Mouse (Mus musculus) forebrain, postnatal 0 days (tissue): ENCODE data around the gene Ovol1. TPM values are rescaled to one million over a fixed set of nuclear protein-coding genes. Genes with fewer than 3 reads are reported as not detected.

Source experiments
- ATAC-seq: fragments of 200-750 bp; cut with Nextera tagmentation; 2 replicates; pipeline ENCODE4 v1.8.0; 2017; ENCODE audit warnings: mild to moderate bottlenecking, moderate library complexity
- DNase-seq: peaks from one replicate; pipeline ENCODE4 v3.0.0-alpha.2; 2015
- H3K27ac ChIP-seq: fragments of 300-500 bp; sonication (generic); 2 replicates; pipeline ENCODE4 v1.5.1; 2014; ENCODE audit warnings: low read depth, mild to moderate bottlenecking, antibody characterized with exemption, low read length, moderate library complexity, mixed read lengths
- H3K27me3 ChIP-seq: fragments of 300-500 bp; sonication (generic); 2 replicates; pipeline ENCODE4 v1.6.1; 2014; ENCODE audit warnings: mild to moderate bottlenecking, low read length, mixed read lengths; ENCODE audit not compliant: insufficient read depth
- H3K36me3 ChIP-seq: fragments of 300-500 bp; sonication (generic); 2 replicates; pipeline ENCODE4 v1.6.1; 2014; ENCODE audit warnings: mild to moderate bottlenecking, moderate library complexity; ENCODE audit not compliant: insufficient read depth
- H3K4me1 ChIP-seq: fragments of 300-500 bp; sonication (generic); 2 replicates; pipeline ENCODE4 v1.6.1; 2014; ENCODE audit warnings: antibody characterized with exemption; ENCODE audit not compliant: insufficient read depth
- H3K4me2 ChIP-seq: fragments of 300-500 bp; sonication (generic); 2 replicates; pipeline ENCODE4 v1.6.1; 2014; ENCODE audit warnings: low read depth, mild to moderate bottlenecking, moderate library complexity
- H3K4me3 ChIP-seq: fragments of 300-500 bp; sonication (generic); 2 replicates; pipeline ENCODE4 v1.5.1; 2014; ENCODE audit warnings: low read depth, low read length, mixed read lengths
- H3K9ac ChIP-seq: fragments of 300-500 bp; sonication (generic); 2 replicates; pipeline ENCODE4 v1.6.1; 2014; ENCODE audit warnings: mild to moderate bottlenecking
- H3K9me3 ChIP-seq: fragments of 300-500 bp; sonication (generic); 2 replicates; pipeline ENCODE4 v1.6.1; 2016; ENCODE audit warnings: low read length
- CTCF ChIP-seq: sonication (generic); IDR thresholded peaks from 2 replicates; pipeline ENCODE4 v1.5.1; 2016; ENCODE audit warnings: antibody characterized with exemption, control low read depth, low read depth
- WGBS: fragments of 180-500 bp; shearing (Covaris S2); extraction: QIAGEN DNeasy Blood & Tissue Kit; methylation state at CpG from one replicate; pipeline ENCODE4 v1.1.7; 2014; 5-methylcytosine and 5-hydroxymethylcytosine counted together
- polyA plus RNA-seq: library from polyadenylated mRNA; unstranded; fragments of >200 nt; fragmentation: Nextera tagmentation; extraction: Ambion mirVana; gene quantifications from 2 replicates; pipeline ENCODE4 v1.2.1, GENCODE M21; 2015
- total RNA-seq: library from RNA; depleted of rRNA; stranded (reverse); fragments of >200 nt; gene quantifications from 2 replicates; pipeline ENCODE4 v1.2.3, GENCODE M21; 2014

The Ovol1 gene
- total and polyA plus RNA-seq, 2 experiments from 2014 or later: 0.11 TPM; not detected in 1

DNA sequence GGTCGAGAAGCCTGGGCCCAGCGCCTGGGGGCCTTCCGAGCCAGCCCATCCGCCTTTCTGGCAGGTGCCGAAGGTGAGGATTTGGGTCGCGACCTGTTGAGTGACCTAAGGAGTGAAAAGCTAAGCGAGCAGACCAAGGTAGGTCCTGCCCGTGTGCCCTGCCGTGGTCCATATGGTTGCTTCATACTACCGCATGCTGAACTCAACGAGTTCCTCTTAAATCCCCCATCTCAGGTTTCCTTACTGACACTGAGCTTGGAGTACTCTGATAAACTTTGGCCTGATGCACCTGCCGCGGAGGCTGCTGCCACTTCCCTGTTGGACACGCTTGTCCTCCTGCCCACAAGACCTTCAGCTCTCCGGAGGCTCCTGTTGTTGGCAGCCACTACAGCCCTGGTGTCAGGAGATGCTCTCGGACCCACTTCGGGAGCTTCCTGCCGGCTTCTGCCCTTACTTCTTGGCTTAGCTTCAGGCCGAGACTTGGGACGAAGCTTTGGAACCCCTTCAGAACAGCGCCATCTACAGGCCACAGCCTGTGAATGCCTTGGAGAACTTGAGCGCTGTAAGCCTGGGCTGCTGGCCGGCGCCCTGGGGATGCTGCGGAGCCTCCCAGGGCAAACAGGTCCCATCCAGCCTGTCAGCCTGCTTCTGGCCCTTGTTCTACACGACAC lies 8.2 kb upstream of the Ovol1 start:
- Histone ChIP-seq H3K4me1 (peaks cover 8% of the 10 kb centered on the region; the same call in 1 of the 2 replicates), H3K9me3 (no peaks in the 10 kb centered on the region), H3K36me3 (peaks cover 23% of the 10 kb centered on the region; the same call in 1 of the 2 replicates), H3K4me3 (peak overlapping the region; percentile 74), H3K27me3 (no peaks in the 10 kb centered on the region; the same call in 1 of the 2 replicates), H3K4me2 (peak overlapping the region; percentile 92), H3K27ac (peak overlapping the region; percentile 89; the same call in 1 of the 2 replicates), H3K9ac (peak overlapping the region; percentile 83; the same call in 1 of the 2 replicates)
- ATAC-seq (peak; percentile 17; the same call in 1 of the 2 replicates), DNase-seq (peak; percentile 93)
- 6% methylated on average over 25 of the region's 27 CpGs for WGBS
- TF ChIP-seq CTCF: peak; percentile 92

DNA sequence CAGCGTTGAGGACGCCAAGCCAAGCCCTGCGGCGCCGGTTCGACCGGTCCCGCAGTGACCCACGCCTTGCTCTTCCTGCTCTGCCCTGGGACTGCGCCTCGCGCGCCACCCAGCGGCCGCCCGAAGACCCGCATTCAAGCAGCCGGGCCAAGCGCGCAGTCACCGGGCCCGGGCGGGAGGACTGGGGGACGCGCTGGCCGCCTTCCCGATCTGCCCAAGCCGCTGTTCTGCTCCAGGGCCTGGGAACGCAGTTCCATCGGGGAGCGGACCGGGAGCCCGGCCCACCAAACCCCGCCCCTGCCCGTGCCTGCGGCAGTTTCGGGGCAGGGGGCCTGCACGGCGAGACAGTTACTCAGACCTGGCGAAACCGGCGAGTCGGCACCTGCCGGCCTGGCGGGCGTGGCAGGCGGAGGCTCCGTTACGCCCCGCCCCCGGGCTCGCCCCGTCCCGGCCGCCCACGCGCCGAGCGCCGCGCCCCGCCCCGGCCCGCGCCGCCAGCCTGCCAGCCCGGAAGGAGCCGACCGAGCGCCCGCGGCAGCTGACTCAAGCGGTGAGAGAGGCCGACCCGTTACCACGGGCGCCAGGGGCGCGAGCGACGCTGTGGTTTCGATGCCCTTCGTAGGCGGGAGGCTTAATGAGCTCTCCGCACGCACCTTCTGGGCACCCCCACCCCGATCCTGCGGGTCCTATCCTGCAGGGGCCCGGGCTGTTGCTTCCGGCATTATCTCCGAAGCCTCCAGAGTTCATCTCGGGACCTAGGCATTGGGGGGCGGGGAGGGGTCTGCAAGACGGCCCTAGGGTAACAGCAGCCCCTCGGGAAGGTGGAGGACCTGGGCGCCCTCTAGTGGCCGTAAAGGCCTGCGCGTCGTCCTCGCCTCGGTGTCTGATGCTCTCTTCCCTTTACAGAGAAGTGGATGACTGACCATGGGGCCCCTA lies 7.4 kb upstream of the Ovol1 start, which contains the start of gene Ap5b1:
Gene Ap5b1, plus strand, starts transcription at position 492 of the 936 bp plus-strand sequence.
- H3K27ac ChIP-seq: peak within 1 kb of the TSS; percentile 89
- H3K9me3 ChIP-seq: no peaks in the 10 kb centered on the region
- H3K36me3 ChIP-seq: peaks cover 21% of the 10 kb centered on the region; the same call in 1 of the 2 replicates
- peaks cover under 1% of the 10 kb centered on the region; the same call in 1 of the 2 replicates for H3K27me3 ChIP-seq
- 2% methylated on average over 85 of the region's 102 CpGs for WGBS
- peak within 1 kb of the TSS; percentile 92 for H3K4me2 ChIP-seq
- DNase-seq (peak; percentile 92), ATAC-seq (peak; percentile 91)
- peak within 1 kb of the TSS; percentile 74 for H3K4me3 ChIP-seq
- peak within 1 kb of the TSS; percentile 83 for H3K9ac ChIP-seq
- peaks cover 8% of the 10 kb centered on the region; the same call in 1 of the 2 replicates for H3K4me1 ChIP-seq
- peak; percentile 95 for TF ChIP-seq CTCF

- ATAC-seq (peak; percentile 14), DNase-seq (no peak)
- H3K27ac ChIP-seq: peak overlapping the region; percentile 89; the same call in 1 of the 2 replicates
- H3K9ac ChIP-seq: peak overlapping the region; percentile 83
- H3K9me3 ChIP-seq: no peaks in the 10 kb centered on the region
- H3K4me3 ChIP-seq: peak overlapping the region; percentile 74
- 2% methylated on average over 26 of the region's 26 CpGs for WGBS
- peaks cover 21% of the 10 kb centered on the region; the same call in 1 of the 2 replicates for H3K36me3 ChIP-seq
- H3K27me3 ChIP-seq: peaks cover 6% of the 10 kb centered on the region
- peaks cover 8% of the 10 kb centered on the region; the same call in 1 of the 2 replicates for H3K4me1 ChIP-seq
- no peak for TF ChIP-seq CTCF
- peak overlapping the region; percentile 92 for H3K4me2 ChIP-seq
These were observed 6.7 kb upstream of the Ovol1 start for GRCm38 (mm10) chr19:5567180-5567533.

DNA sequence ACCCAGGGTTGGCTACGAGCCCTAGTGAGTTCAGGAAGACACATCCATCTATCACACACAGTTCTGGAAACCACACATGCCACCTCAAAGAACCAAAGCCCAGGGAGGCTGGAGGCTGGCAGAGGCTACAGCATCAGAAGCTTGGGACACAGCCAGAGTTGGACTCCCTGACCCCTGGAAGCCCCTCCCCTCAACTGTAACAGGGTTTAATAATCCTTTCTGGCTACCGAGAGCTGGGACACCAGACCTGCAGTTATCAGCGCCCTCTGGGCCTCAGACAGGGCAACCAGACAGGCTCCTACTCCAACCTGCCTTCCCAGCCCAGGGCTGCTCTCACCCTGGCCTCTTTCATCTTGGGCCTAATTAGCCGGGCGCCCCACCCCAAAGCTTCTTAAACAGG lies 5.9 kb upstream of the Ovol1 start:
- H3K4me1 ChIP-seq: peaks cover 8% of the 10 kb centered on the region; the same call in 1 of the 2 replicates
- WGBS: 58% methylated on average over 5 of the region's 5 CpGs
- DNase-seq (no peak), ATAC-seq (no peak)
- H3K27me3 ChIP-seq: peaks cover 13% of the 10 kb centered on the region
- no peak overlapping the region for H3K27ac ChIP-seq
- H3K4me2 ChIP-seq: no peak overlapping the region
- H3K36me3 ChIP-seq: peaks cover 19% of the 10 kb centered on the region; the same call in 1 of the 2 replicates
- H3K9me3 ChIP-seq: no peaks in the 10 kb centered on the region
- H3K9ac ChIP-seq: no peak overlapping the region
- no peak overlapping the region for H3K4me3 ChIP-seq
- no peak for TF ChIP-seq CTCF

GRCm38 (mm10) chr19:5562776-5563175 lies 2.3 kb upstream of the Ovol1 start:
- ATAC-seq (no peak), DNase-seq (no peak)
- no peak overlapping the region for H3K27ac ChIP-seq
- peaks cover 3% of the 10 kb centered on the region; the same call in 1 of the 2 replicates for H3K4me1 ChIP-seq
- no peak overlapping the region for H3K4me3 ChIP-seq
- TF ChIP-seq CTCF: no peak
- 90% methylated on average over 10 of the region's 10 CpGs for WGBS
- H3K27me3 ChIP-seq: peaks cover 45% of the 10 kb centered on the region
- H3K36me3 ChIP-seq: no peaks in the 10 kb centered on the region
- no peak overlapping the region for H3K4me2 ChIP-seq
- no peak overlapping the region for H3K9ac ChIP-seq
- no peaks in the 10 kb centered on the region for H3K9me3 ChIP-seq

- Histone ChIP-seq H3K27me3 (peaks cover 51% of the 10 kb centered on the region), H3K36me3 (no peaks in the 10 kb centered on the region), H3K9me3 (no peaks in the 10 kb centered on the region), H3K27ac (no peak overlapping the region), H3K4me2 (no peak overlapping the region), H3K4me1 (peaks cover 1% of the 10 kb centered on the region; the same call in 1 of the 2 replicates), H3K4me3 (no peak overlapping the region), H3K9ac (no peak overlapping the region)
- no peak for TF ChIP-seq CTCF
- ATAC-seq: no peak
- WGBS: 51% methylated on average over 3 of the region's 3 CpGs
- no peak for DNase-seq
These were observed 1.4 kb upstream of the Ovol1 start for GRCm38 (mm10) chr19:5561886-5562285.
